Mouse (Mus musculus) layer of hippocampus, adult 8-10 months (tissue): Measurements from ENCODE around the gene Ptar1. TPM values are rescaled to one million over a fixed set of nuclear protein-coding genes. Genes with fewer than 3 reads are reported as not detected.
A peak's percentile ranks its signal among the peaks of the same experiment; 100 is the strongest.
"Not testable (repeated sequence)": the region's sequence is repeated elsewhere in the genome, so short reads cannot be mapped to it uniquely, and the experiment has no call there.

ENCODE experiments used
- DNase-seq, 2 experiments: peaks; one replicate each; pipeline ENCODE4 v3.0.0; 2022; ENCODE audit warnings: low spot score in 2 of 2
- total RNA-seq, 4 experiments: library from RNA; stranded (reverse); gene quantifications; 2 replicates each; pipeline ENCODE4 v1.2.4; 2022

The Ptar1 gene
- total RNA-seq, result 10 to 100 TPM; 35.1 to 47.1 (median 39.8) TPM

DNA sequence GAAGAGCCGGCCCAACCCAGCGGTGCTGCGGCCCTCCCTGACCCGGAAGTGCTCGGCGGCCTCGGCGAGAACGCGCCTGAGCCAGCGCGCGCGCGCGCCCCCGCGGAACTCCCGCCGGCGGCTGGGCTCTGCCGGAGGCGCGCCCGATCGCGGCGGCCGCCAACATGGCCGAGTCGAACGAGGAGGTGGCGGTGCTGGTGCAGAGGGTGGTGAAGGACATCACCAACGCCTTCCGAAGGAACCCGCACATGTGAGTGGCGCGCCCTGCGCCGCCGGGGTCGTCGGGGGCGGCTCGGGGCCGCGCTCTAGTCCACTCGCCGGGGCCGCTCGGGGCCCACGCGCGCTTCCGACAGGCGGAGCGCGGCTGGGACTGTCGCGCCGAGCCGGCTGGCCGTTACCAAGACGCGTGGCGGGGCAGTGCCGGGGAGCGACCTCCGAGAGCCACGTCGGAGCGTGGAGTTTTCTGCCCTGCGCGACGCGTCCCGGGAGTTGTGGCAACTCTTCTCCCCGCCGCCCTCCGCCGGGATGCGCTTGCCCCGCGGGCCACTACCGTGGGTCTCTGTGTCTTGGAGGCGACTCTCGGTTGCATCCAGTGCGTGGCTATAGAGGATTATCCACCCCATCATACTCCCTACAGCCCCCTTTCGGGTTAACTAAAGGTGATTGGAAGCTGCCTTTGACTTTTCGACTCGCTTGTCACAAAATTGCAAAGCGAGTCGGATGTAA is at the start of gene Ptar1:
Ptar1 (plus strand) TSS at position 134 of the 726 bp plus-strand sequence.
- peak; percentile 59 to 74 for DNase-seq

DNA sequence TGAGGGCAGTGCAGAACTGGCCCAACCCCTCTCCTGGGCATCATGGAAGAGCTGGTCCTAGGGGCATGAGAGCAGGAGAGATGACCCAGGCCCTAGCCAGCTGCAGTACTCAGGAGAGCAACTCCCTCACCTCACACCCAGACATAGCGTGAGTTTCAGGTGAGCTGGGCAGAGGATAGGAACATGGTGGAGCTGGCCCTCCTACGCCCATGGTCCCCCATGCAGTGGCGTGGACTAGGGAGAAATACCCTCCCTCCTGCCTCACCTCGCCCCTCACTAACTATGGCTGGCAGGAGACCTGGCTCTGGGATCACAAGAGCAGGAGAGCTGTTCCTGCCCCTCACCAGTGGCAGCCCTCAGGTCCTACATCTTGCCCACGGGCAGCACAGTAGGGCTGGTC is 43.4 kb upstream of the Ptar1 start:
- no peak for DNase-seq

DNA sequence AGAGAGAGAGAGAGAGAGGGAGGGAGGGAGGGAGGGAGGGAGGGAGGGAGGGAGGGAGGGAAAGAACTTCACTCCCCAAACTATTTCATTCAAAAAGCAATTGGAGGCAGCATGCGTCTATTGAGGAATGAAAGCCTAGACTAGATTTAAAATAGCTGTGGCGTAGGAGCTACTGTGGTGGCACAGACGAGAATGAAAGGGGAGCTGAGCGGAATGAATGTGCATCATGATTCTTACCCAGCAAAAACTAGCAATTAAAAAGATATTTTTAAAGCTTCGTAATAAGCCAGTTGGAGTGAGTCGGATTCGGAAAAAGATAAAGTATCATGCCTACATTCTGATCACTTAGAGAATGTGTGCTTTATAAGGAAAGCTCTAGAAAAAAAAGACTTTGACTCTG is 41.9 kb upstream of the Ptar1 start:
- DNase-seq, result no peak

DNA sequence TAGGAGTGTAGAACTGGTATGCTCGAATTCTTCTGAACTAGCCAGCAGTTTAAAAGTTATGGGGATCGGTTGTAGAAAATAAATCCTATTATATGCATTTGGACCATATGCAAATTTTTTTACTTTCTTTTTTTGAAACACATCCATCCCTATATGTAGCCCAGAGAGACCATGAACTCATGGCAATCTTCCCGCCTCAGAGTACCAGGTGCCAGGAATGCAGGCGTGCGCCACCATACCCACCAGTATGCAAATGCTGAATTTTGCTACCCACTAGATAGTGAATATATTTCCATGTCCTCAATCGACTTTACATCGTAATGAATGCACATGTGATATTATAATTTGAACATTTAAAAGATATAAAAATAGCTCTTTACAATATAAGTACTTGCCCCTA is 39.9 kb upstream of the Ptar1 start:
- no peak for DNase-seq

DNA sequence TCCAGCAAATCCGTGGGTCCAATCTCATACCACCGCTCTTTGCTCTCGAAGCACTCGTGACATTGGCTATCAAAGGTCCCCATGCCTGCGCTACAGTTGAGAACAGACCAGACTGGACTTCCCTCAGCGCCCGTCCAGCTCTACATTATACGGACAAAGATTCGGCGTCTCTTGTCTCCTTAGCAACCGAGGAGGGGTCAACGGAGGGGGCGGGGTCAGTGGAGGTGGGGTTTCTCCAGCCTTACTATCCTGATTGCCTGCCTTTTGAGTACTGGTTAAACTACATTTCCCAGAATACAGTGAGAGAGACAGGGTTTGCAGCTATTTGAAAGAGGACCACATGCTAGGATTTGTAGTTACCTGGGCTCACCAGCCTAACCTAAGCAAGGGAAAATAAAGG is 34.6 kb upstream of the Ptar1 start, which contains the start of gene 1700028P14Rik:
1700028P14Rik (minus strand) TSS at position 169 of the 400 bp plus-strand sequence.
- peak; percentile 16 to 20 for DNase-seq

DNA sequence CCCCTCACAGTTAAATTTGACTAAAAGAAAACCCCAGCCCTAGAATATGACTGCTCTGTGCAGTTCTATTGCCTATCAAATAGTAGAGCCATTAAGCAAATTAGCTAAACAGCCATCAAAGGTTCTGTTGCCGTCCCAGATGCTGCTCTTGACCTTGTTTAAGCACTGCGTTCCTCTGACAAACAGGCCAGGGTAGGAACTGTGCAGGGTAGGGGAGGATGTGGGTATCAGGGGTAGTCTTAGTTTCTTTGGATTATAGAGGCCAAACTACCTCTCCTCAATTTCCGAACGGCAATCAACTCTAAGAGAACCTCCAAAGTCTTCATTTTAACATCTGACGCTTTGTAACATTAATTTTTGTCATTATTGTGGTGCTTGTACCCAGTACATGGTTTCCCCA is 34.1 kb upstream of the Ptar1 start:
- no peak for DNase-seq

DNA sequence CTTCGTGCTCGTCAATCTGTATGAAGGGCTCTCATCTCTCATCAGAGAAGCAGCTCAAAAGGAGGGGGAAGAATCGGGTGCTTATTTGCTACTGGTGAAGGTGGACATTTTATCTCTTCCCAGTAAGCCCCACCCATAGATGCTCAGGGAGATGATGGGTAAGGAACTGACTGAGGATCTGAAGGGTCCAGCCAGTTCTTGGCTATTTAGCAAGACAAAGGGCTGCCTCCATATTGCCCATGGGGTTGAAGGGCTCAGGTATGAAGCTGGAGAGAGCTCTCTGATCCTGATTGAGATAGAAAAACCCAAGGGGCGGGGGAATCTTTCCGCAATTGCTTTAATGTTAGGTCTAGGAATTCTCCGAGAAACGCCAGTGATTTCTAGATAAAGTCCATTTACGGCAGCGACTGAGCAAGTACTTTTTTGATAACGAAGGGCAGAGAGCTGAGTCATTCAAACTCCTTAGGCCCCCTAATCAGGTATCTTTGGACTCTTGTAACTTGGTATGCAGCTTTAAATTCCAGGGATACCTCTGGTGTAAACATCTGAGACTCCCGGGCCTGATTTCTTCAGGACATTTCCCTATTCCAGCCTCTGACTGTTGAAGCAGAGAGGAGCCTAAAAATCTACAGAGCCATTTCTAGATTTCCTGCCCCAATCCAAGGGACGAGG is 29.8 kb upstream of the Ptar1 start:
- no peak for DNase-seq

DNA sequence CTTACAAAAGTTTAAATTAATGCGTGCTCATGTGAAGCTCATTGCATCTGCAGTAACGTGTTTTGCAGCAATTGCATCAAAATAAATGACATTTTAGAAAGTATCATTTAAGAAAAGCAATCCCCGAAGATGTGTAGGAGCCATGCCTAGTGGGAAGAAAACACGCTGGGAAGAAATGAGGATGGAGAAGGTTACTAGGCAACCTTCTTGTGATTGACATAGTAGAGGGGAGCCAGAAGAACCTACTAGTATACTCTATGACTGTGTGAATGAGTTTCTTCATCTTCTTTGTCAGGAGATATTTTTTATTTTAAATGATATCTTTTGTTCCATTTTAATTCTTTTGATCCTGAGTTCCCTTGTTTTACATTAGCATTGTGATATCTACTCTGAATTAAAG is 28.9 kb upstream of the Ptar1 start:
- no peak for DNase-seq

DNA sequence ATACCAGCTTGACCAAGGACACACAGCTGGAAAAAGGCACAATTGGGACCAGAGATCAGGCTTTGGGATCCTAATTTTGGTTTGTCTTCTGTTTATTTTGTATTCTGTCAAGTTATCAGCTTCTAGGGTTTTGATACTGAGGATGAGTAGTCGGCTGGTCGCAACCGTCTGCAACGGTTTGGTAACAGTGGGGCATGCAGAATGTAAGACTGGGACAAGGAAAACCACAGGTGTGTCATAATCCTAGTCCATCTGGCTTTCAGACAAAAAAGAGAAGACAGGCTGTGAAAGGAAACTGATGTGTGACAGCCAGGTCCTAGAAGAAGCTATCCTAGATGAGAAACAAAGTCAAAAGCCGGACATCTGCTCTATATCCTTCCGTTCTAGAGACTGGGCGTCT is 23.1 kb upstream of the Ptar1 start:
- DNase-seq, result no peak

DNA sequence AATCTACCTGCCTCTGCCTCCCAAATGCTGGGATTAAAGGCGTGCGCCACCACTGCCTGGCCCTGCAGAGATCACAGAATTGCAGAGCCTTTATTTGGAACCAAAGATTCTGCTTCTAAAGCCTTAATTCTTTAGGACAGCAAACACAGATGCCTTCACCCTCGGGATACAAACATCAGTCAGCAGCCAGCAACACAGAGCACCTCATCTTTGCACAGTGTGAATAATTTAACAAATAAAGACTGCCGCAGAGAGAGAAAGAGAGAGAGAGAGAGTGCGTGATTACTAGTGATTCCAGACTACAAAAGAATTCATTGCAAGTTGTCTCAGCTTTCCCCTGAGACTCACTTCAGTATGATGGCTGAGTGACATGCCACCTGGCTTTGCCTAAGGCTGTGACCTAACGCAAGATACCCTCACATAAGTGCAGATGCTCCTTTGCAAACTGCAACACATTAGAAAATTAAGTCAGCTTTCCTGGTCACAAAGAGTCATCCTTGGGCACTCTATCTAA is 19.0 kb upstream of the Ptar1 start:
- DNase-seq, result no peak

DNA sequence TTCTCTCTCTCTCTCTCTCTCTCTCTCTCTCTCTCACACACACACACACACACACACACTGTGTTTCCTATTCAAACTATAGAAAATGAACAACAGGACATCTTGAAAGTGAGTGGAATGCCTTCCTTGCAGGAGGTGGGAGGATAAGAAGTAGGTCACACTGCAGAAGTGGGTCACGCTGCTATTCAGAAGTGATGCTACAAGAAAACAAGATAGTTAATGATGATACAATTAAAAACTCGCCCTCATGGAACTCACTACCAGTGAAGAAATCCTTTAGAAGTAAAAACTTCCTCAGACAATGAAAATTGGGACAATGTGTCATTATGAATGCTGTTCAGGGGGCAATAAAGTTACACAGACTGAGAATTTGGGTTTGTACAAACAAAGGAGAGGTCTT is 14.2 kb upstream of the Ptar1 start:
- DNase-seq, result no peak

DNA sequence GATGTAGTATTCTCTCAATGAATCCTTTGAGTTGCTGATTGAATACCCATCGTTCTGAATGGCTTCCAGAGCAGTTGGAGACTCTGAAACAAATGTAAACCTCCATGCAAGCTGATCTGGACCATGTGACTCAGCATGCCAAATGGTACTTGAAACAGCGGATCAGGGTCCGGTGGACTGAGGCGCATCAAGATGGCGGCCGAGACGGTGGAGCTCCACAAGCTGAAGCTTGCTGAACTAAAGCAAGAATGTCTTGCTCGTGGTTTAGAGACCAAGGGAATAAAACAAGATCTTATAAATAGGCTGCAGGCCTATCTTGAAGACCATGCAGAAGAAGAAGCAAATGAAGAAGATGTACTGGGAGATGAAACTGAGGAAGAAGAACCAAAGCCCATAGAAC is 11.6 kb upstream of the Ptar1 start:
- DNase-seq, result not testable (repeated sequence)

DNA sequence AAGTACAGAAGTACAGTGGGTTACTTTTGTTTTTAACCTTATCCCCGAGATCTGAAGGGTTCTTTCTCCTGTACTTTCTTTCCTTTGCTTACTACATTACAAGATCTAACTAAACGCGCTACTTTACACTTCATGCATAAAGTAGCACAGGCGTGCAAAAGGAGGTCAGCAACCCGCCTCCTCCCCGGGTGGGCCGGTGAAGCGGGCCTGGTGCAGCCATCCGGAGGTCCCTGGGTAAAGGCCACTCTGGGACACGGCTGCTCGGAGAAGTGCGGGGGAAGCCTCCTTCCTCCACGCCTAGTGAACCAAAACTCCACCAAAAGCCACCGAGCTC is 300 bp upstream of the Ptar1 start:
- no peak for DNase-seq

DNA sequence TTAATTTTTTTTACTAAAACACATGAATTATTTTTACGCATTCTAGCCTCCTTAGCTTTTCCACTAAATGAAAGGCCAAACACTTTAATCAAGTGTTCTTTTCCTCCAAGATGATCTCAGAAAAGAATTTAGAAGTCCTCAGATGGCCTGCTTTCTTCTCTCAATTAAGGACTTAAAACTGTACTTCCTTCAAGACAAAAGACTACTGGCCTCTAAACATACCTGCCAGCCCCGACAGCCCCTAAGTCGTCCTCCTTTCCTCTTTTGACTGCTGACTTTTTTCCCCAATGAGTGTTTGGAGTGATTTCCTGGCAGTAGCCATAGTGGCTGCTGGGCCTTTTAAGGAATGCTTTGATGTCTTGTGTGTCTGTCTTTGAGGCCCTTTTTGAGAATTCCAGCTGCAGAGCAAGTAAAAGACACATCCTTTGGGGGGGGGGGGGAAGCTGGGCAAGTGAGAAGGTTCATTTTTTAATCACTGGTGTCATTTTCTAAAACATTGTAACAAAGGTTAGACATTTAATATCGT is 1.3 kb downstream of the Ptar1 start:
- peak in 1 of 2 experiments; percentile 10 for DNase-seq

DNA sequence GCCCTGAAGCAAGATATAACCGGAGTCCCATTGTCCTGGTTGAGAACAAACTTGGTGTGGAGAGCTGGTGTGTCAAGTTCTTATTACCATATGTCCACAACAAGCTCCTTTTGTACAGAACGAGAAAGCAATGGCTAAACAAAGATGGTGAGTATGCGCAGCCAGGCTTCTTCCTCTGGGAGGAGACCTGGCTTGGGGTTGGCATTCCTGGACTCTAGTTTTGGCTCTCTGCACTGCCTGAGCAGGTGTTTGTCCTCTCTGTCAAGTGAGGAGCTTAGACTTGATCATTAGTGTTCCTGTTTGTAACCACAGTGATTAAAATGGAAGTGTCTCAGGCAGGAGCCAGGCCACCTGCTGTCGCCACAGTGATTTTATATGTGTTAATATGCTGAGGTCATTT is 7.1 kb downstream of the Ptar1 start:
- no peak for DNase-seq

DNA sequence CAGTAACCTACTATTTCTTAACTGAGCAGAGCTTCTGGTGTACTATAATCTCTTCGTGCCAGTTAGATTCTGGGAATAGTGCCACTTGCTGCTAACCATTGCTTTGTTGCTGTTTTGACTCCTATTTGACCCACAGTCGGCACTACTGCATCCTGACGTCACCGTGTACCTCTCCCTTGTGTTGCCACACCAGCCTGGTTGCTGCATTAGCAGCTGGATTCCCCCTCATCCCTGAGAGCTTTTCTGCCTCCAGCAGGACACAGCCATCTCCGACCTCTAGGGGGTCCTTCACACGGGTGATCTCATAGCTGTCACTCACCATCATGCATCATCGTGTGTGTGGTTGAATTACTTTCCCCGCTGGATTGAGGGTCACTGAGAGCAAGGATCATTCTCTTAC is 10.6 kb downstream of the Ptar1 start:
- DNase-seq, result no peak

DNA sequence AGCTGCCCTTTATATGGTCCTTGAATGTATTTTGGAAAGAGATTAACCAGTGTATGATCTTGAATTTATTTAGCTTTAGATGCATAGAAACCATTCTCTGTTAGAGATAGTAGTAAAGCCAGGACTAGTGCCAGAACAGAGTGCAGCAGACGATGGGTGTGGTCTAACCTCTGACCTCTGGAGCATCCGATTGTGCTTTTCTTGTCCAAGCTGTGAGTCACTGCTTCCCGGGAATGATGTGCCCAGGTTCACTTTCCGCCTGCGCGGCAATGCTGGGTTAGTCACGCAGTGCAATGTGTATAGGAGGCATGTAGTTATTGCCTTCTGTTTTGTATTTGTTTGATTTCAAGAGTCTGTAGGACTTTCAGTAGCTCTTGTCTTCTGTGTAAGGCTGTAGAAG is 11.1 kb downstream of the Ptar1 start:
- no peak for DNase-seq

DNA sequence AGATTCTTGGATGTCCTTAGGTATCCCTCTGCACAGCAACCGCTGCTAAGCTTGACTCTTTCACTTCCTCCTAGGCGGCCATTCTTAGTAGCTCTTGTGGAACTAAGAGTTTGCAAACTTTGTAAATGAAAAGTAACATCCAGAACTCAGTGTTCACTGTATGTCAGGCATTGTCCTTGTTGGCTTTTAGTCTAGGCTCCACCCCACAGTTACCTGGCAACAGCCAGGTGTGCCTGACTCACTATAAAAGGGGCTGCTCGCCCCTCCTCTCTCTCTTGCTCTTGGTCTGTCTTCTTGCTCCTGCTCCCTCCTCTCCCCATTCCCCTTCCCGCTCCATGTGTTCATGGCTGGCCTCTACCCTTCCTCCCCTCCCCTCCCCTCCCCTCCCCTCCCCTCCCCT is 11.9 kb downstream of the Ptar1 start:
- no peak for DNase-seq

DNA sequence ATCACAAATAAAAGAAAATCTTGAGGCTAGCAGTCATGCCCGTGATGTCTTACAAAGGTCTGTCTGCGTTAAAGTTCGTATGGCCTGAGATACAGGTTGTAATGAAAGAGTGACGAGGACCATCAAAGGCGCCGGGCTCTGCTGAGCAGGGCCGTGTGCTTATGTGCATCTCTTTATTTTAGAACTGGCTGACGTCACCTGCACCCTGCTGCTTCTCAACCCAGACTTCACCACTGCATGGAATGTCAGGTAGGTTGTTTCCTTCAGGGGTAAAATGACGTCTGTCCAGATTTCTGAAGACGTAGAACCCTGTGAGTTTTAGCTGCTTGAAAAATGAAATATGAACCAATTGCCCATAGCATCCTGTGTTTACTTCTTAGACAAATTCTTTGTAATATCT is 15.7 kb downstream of the Ptar1 start:
- DNase-seq, result no peak

DNA sequence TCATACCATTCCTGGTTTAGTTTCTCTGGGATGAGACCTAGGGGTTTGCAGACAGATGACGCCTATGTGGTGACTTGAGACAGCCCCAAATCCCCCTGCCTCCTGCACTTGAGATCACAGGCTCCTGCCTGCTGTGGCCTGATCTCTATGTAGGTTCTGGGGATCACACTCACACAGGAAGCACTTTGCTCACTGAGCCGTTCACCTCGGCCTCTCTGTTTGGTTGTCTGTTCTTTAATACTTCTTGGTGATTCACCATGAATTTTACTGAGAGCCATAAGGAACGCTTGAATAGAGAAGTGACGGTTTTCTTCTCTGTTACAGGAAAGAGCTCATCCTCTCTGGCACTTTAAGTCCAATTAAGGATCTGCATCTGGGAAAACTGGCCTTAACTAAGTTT is 18.2 kb downstream of the Ptar1 start:
- no peak for DNase-seq

DNA sequence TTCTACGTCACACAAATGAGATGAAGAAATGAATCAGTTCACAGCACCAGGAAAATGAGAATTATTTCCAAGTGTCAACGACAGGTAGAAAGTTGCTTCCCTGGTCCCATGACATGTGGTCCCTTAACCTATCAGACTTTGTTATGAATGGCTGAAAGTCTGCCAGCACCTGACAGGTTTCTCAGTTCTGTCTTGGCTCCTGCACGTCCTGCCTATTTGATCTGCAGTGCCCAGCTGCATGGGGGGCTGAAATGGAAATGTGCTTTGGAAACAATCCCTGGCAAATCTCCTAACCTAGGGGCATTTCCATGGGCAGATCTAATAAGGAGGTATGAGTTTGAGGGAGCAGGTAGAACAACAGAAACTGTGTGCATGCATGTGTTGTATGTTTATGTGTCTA is 59.3 kb downstream of the Ptar1 start:
- DNase-seq, result no peak

DNA sequence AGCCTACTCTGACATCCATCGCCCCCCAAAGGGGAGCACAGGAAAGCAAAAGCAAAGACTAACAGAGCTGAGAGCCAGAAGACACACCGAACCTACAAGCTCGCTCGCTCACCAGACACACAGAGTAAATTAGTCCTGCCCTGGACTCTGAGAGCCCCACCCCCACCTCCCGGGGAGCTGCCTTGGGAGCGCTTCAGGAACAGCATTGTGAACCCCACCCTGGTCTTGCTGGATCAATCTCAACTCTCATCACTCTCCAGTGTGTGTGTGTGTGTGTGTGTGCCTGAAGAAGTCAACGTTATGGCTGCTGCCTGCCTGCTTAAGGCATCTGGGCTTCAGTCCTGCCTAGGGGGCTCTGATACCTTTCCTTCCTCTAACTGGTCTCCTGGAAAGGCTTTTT is 69.8 kb downstream of the Ptar1 start:
- DNase-seq, result no peak
